Mouse (Mus musculus): Measurements from ENCODE around the gene Oca2.

The Oca2 gene

GRCm38 (mm10) chr7:56382706-56383105 is 143.1 kb downstream of the Oca2 start:
- no peak for DNase-seq (ENCODE audit: low spot score)

GRCm38 (mm10) chr7:56388295-56388694 is 148.7 kb downstream of the Oca2 start:
- no peak for DNase-seq (ENCODE audit: low spot score)

DNA sequence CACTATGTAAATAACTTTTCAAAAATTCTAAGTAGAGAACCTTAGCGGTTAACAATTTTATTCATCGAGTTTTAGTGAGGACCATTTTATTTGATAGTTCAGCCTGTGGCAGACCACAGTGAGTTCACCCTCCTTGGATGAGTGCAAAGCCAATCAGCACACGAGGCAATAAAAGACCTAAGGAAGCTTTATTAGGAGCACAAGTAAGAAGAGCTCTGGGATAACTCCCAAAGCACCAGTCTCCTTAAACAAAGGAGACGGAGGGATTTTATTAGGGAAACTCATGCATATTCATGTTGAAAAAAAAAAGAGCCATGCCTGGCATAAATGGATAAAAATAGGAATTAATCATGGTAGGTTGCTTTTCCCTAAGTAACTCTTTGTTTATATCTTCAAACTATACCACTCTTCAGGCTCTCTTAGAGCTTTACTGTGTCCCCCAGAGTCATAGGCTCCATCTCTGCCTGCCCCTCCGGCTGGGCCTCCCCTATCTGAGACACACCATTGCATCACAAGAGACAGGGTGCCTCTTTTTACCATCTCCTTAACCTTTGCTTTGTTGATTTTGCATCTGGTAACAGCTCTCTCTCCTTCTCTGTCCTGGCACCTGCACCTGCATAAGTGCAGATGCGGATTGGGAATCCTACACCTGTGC is 178.7 kb downstream of the Oca2 start:
- DNase-seq (ENCODE audit: low spot score), result no peak

DNA sequence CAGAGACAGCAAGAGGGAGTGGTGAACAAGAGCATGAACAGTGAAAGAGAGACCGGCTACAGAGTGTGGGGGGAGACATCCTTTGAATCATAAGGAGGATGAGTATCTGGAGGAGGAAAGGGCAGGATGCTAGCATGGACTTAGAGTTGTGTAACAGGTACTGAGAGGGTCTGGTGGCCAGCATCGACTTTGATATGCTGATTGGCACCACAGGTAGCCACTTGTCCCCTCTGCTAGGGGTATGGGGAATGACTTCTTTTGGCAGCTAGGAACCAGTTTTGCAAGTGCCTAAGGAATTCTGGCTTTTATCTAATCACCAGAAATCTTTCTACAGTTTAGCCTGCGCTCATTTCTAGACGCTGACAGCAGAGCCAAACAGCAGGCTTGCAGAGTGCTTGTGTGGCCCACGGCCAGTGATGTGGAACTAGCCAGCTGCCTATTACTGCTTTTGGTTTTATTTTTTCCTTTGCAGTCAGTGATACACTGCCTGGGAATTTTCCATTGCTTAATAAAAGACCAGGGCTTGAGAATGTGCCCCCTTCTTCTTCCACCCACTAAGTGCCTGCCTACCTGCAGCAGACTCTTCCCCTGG is 179.8 kb downstream of the Oca2 start:
- no peak for DNase-seq (ENCODE audit: low spot score)

DNA sequence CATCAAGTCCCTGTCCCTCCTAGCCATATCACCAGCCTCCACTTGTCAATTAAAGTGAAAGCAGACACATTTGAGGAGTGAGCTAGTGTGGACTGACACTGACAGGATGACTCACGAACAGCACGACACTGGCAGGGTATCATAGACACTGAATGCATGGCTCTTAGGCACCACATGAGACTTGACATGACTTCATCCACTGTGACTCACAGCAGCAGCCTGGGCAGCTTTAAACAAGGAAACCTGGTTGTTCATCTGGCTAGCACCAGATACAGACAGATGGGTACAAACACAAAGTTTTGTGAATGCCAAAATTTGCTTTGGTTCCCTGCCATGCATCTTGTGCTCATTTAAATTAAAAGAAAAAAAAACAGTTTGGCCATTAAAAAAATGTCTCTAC is 182.4 kb downstream of the Oca2 start:
- no peak for DNase-seq (ENCODE audit: low spot score)

- no peak for DNase-seq (ENCODE audit: low spot score)
Measured at GRCm38 (mm10) chr7:56423548-56423947, 184.0 kb downstream of the Oca2 start.

GRCm38 (mm10) chr7:56460814-56461520 is 221.4 kb downstream of the Oca2 start:
- DNase-seq (ENCODE audit: low spot score), result peak; percentile 16

GRCm38 (mm10) chr7:56498242-56498641 is 258.7 kb downstream of the Oca2 start:
- no peak for DNase-seq (ENCODE audit: low spot score)

DNA sequence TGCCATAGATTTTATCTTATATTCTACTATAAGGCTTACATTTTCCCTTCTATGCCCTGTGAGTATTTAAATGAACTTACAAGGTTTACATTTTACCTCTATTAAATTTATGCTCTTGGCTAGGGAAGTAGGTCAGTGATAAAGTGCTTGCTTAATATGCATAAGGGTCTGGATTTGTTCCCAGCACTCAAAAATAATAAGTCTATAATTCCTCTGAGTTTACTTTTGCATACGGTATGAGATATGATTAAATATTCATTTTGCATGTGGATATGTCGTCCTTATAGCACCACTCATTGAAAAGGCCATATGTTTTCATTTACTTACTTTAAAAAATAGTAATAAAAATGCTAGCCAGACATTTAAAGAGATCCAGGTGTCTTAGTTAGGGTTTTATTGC is 259.8 kb downstream of the Oca2 start:
- no peak for DNase-seq (ENCODE audit: low spot score)

DNA sequence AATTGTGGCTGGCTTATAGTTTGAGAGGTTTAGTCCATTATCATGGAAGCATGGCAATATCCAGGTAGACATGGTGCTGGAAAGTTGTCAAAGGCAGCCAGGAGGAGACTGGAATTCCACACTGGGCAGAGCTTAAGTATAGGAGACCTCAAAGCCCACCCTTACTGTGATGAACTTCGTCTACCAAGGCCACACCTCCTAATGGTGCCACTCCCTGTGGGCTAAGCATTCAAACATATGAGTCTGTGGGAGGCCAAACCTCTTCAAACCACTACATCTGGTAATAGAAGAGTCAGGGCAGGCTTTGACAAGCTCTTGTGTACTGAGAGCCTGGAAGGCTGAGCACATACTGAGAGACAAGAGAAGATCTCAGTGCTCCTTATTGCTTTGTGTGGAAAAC is 260.2 kb downstream of the Oca2 start:
- DNase-seq (ENCODE audit: low spot score), result no peak

DNA sequence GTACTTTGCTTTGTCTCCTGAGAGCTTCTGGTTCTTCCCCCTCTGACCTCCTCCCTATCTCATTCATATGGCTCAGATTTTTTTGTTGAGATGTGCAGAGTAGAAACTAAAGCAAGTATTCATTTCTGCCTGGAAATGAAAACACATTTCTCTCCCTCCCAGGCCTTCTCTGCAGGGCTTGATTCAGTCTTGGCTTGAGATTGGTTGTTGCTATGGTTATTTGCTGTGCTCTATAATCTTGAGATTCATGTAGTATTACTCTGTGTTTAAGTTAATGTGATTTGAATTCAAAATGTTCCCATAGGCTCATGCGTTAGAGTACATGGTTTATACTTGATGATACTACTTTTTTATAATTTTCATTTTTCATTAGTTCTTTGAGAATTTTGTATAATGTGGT is 260.9 kb downstream of the Oca2 start:
- DNase-seq (ENCODE audit: low spot score), result no peak

- DNase-seq (ENCODE audit: low spot score), result no peak
Measured at GRCm38 (mm10) chr7:56518581-56518980, 279.0 kb downstream of the Oca2 start.

GRCm38 (mm10) chr7:56519741-56520140 is 280.2 kb downstream of the Oca2 start:
- no peak for DNase-seq (ENCODE audit: low spot score)

- no peak for DNase-seq (ENCODE audit: low spot score)
Measured at GRCm38 (mm10) chr7:56534856-56535255, 295.3 kb downstream of the Oca2 start.

- DNase-seq (ENCODE audit: low spot score), result no peak
Measured at GRCm38 (mm10) chr7:56549226-56549625, 309.7 kb downstream of the Oca2 start.

DNA sequence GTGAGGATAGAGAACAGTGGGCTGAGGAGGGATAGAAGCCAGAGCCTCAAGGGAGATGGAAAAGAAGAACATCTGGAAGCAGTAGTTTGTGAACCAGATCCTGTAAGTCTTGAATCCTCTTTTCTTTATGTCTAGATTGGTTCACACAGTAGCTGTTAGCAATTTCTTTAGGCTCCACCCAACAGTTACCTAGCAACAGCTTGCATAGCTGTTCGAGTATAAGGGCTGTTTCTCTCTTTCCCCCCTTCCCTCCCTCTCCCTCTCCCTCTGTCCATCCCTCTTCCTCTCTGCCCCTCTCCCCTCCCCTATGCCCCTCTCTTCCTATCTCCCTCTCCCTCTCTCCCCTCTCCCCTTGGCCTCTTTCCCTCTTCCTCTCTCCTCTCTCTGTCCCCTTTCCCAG is 312.2 kb downstream of the Oca2 start:
- no peak for DNase-seq (ENCODE audit: low spot score)

All from left cerebral cortex, adult 11 months (tissue).